Mouse (Mus musculus) T-cell, adult 66 days (primary cell): ENCODE results near the gene Gm30737. TPM values are rescaled to one million over a fixed set of nuclear protein-coding genes. Genes with fewer than 3 reads are reported as not detected.

ENCODE experiments used
- total RNA-seq, 2 experiments: library from RNA; stranded (reverse); gene quantifications; 3 replicates in 1 of 2; 4 replicates in 1 of 2; pipeline ENCODE4 v1.2.4; 2023

The Gm30737 gene
- total RNA-seq = not detected

DNA sequence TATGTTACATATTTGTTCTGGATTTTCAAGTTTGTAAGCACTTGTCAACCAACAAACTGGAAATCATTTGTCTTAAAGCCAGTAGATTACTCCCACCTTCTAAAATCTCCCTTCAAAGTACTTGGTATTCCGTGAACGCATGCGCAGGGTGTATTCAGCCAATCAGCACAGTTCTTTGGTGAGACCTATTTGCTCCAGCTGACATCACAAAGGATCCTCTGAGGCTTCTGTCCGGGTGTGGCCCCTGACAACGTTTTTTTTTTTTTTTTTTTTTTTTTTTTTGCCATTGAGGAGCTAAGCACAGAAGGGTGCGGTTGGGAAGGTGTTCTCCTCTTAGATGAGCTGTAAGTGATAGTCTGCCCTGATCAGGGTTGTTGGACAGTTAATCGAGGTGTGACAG, at the start of gene Gm30737:
Gm30737 (plus strand) TSS at position 301 of the 400 bp plus-strand sequence.

